Mouse (Mus musculus): ENCODE data around the gene Klhl21. TPM values are rescaled to one million over a fixed set of nuclear protein-coding genes. Genes with fewer than 3 reads are reported as not detected.
A peak's percentile ranks its signal among the peaks of the same experiment; 100 is the strongest.

Gene Klhl21
- polyA plus RNA-seq, 2 experiments: 2.3 to 4.4 TPM

- peak overlapping the region; percentile 100 for H3K4me2 ChIP-seq (ENCODE audit: low read depth)
- H3K9me3 ChIP-seq (ENCODE audit: control insufficient read depth, low read length): no peaks in the 10 kb centered on the region
- TF ChIP-seq EP300 (IDR thresholded peaks at IDR 0.05; ENCODE audit: low read depth): no peak
- no peak for TF ChIP-seq CTCF (IDR thresholded peaks at IDR 0.05; ENCODE audit: low read depth)
- WGBS (ENCODE audit: insufficient replicate concordance): under 1% methylated on average over 113 of the region's 115 CpGs
- H3K27ac ChIP-seq: peak overlapping the region; percentile 85
- H3K4me3 ChIP-seq (ENCODE audit: insufficient read depth in 1 of 2, low read depth in 2 of 2, low read length in 2 of 2): peak overlapping the region; percentile 59 to 92
- peaks cover 15% of the 10 kb centered on the region for H3K27me3 ChIP-seq (ENCODE audit: control insufficient read depth, insufficient read depth, low read length)
- H3K36me3 ChIP-seq (replicated peaks; ENCODE audit: control insufficient read depth, insufficient read depth, low read depth): peaks cover 3% of the 10 kb centered on the region; the same call in 1 of the 2 replicates
- H3K9ac ChIP-seq (replicated peaks): peak overlapping the region; percentile 61
- ATAC-seq (ENCODE audit: insufficient read depth): peak; percentile 59
- peaks cover 27 to 28% of the 10 kb centered on the region in 2 experiments for H3K4me1 ChIP-seq (replicated peaks; ENCODE audit: control insufficient read depth in 2 of 2, insufficient read depth in 2 of 2, low read length in 1 of 2)
- no peak for DNase-seq (ENCODE audit: low read depth in 3 of 3, low spot score in 3 of 3)
Observed at GRCm38 (mm10) chr4:152009076-152010051, 761 bp downstream of the Klhl21 start.

- Histone ChIP-seq H3K9ac (replicated peaks) (peak overlapping the region; percentile 61), H3K9me3 (ENCODE audit: control insufficient read depth, low read length) (no peaks in the 10 kb centered on the region), H3K4me3 (ENCODE audit: insufficient read depth in 1 of 2, low read depth in 2 of 2, low read length in 2 of 2) (peak overlapping the region; percentile 59 to 92), H3K27ac (peak overlapping the region; percentile 85), H3K4me1 (replicated peaks; ENCODE audit: control insufficient read depth in 2 of 2, insufficient read depth in 2 of 2, low read length in 1 of 2) (peaks cover 27 to 28% of the 10 kb centered on the region in 2 experiments), H3K27me3 (ENCODE audit: control insufficient read depth, insufficient read depth, low read length) (peaks cover 15% of the 10 kb centered on the region), H3K4me2 (ENCODE audit: low read depth) (peak overlapping the region; percentile 100), H3K36me3 (replicated peaks; ENCODE audit: control insufficient read depth, insufficient read depth, low read depth) (peaks cover 5% of the 10 kb centered on the region; the same call in 1 of the 2 replicates)
- peak; percentile 57 to 81 (median 59) for DNase-seq (ENCODE audit: low read depth in 3 of 3, low spot score in 3 of 3)
- ATAC-seq (ENCODE audit: insufficient read depth): peak; percentile 72
- TF ChIP-seq EP300 (IDR thresholded peaks at IDR 0.05; ENCODE audit: low read depth) (no peak), CTCF (IDR thresholded peaks at IDR 0.05; ENCODE audit: low read depth) (no peak)
- WGBS (ENCODE audit: insufficient replicate concordance): 1% methylated on average over 10 of the region's 10 CpGs
Observed at GRCm38 (mm10) chr4:152010091-152010706, 1.6 kb downstream of the Klhl21 start.

- Histone ChIP-seq H3K4me3 (ENCODE audit: insufficient read depth in 1 of 2, low read depth in 2 of 2, low read length in 2 of 2) (peak overlapping the region; percentile 59 to 92), H3K4me2 (ENCODE audit: low read depth) (peak overlapping the region; percentile 100), H3K4me1 (replicated peaks; ENCODE audit: control insufficient read depth in 2 of 2, insufficient read depth in 2 of 2, low read length in 1 of 2) (peaks cover 27 to 28% of the 10 kb centered on the region in 2 experiments), H3K27ac (peak overlapping the region; percentile 85), H3K27me3 (ENCODE audit: control insufficient read depth, insufficient read depth, low read length) (peaks cover 15% of the 10 kb centered on the region), H3K9me3 (ENCODE audit: control insufficient read depth, low read length) (no peaks in the 10 kb centered on the region), H3K36me3 (replicated peaks; ENCODE audit: control insufficient read depth, insufficient read depth, low read depth) (peaks cover 5% of the 10 kb centered on the region; the same call in 1 of the 2 replicates), H3K9ac (replicated peaks) (peak overlapping the region; percentile 61)
- WGBS (ENCODE audit: insufficient replicate concordance): 6% methylated on average over 13 of the region's 13 CpGs
- peak; percentile 33 for ATAC-seq (ENCODE audit: insufficient read depth)
- TF ChIP-seq CTCF (IDR thresholded peaks at IDR 0.05; ENCODE audit: low read depth) (no peak), EP300 (IDR thresholded peaks at IDR 0.05; ENCODE audit: low read depth) (no peak)
- peak in 1 of 3 experiments; percentile 78 for DNase-seq (ENCODE audit: low read depth in 3 of 3, low spot score in 3 of 3)
Observed at GRCm38 (mm10) chr4:152010707-152011134, 2.1 kb downstream of the Klhl21 start.

- WGBS (ENCODE audit: insufficient replicate concordance): 49% methylated on average over 8 of the region's 8 CpGs
- Histone ChIP-seq H3K4me1 (replicated peaks; ENCODE audit: control insufficient read depth in 2 of 2, insufficient read depth in 2 of 2, low read length in 1 of 2) (peaks cover 27 to 28% of the 10 kb centered on the region in 2 experiments), H3K36me3 (replicated peaks; ENCODE audit: control insufficient read depth, insufficient read depth, low read depth) (peaks cover 5% of the 10 kb centered on the region; the same call in 1 of the 2 replicates), H3K27me3 (ENCODE audit: control insufficient read depth, insufficient read depth, low read length) (peaks cover 15% of the 10 kb centered on the region), H3K27ac (peak overlapping the region; percentile 85), H3K9ac (replicated peaks) (peak overlapping the region; percentile 61), H3K4me3 (ENCODE audit: insufficient read depth in 1 of 2, low read depth in 2 of 2, low read length in 2 of 2) (peak overlapping the region; percentile 59 to 92), H3K4me2 (ENCODE audit: low read depth) (peak overlapping the region; percentile 100), H3K9me3 (ENCODE audit: control insufficient read depth, low read length) (no peaks in the 10 kb centered on the region)
- no peak for ATAC-seq (ENCODE audit: insufficient read depth)
- TF ChIP-seq CTCF (IDR thresholded peaks at IDR 0.05; ENCODE audit: low read depth) (no peak), EP300 (IDR thresholded peaks at IDR 0.05; ENCODE audit: low read depth) (0 out of 2 replicates have a peak, but pooled peaks have one; percentile 20)
- no peak for DNase-seq (ENCODE audit: low read depth in 3 of 3, low spot score in 3 of 3)
Observed at GRCm38 (mm10) chr4:152011171-152011760, 2.7 kb downstream of the Klhl21 start.

All from liver, embryonic 14.5 days (tissue).